Mouse (Mus musculus): ENCODE measurements around the gene Pitpnc1. TPM values are rescaled to one million over a fixed set of nuclear protein-coding genes. Genes with fewer than 3 reads are reported as not detected.
A peak's percentile ranks its signal among the peaks of the same experiment; 100 is the strongest.

The Pitpnc1 gene
- total RNA-seq, 2 experiments from 2014 or later, result 78.8 to 79.4 TPM

DNA sequence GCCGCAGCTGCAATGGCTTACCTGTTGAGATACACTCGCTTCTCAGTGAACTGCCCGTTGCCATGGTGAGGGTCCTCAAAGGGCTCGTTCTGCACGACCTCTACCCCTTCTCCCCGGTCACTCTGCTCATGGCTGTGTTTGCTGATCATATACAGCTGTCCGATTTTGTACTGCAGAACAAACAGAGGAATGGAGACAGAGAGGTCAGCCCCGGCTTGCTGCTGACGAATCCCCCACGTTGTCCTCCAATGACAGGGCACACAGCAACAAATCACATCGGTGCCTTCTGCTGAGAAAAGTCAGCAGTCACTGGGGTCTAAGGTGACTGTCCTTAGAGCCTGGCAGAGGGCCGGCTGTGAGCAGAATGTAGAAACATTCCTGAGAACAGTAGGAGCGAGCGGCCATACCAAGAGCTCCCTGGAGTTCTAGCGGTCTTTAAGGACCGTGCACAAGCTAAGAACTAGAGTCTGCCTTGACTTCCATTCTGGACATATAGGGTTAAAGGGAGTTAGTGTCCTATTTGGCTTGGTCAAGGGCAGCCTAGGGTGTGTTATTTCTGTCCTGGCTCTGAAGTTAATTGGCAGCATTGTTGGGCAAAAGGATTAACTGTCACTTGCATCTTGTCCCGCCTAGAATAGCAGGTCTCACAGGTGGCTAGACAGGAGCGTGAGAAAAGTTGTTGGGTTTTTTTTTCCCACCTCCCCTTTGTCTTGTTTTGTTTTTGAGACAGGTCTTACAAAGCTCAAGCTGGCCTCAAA is 132.9 kb downstream of the Pitpnc1 start:
- DNase-seq, result no peak
- intact Hi-C loops (cut with DNase I), result no loop called here

DNA sequence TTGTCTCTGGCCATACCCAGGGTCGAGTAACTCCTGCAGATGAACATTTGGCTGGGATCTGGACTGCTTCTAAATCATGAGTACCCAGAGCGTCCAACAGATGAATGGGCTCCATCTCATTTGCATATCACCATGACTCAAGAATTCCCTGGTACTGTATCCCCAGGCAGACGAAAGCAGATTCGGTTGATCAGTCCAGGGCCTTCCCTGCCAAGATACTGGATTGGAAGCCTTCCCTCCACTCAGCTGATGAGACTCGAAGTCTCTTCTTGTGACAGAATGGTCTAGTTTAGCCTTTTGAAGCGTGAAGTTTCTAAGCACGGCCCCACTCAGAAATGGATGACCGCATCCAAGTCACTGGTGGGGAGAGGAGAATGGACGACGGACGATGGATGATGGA is 134.7 kb downstream of the Pitpnc1 start:
- DNase-seq, result peak; percentile 44
- intact Hi-C loops (cut with DNase I), result no loop called here

DNA sequence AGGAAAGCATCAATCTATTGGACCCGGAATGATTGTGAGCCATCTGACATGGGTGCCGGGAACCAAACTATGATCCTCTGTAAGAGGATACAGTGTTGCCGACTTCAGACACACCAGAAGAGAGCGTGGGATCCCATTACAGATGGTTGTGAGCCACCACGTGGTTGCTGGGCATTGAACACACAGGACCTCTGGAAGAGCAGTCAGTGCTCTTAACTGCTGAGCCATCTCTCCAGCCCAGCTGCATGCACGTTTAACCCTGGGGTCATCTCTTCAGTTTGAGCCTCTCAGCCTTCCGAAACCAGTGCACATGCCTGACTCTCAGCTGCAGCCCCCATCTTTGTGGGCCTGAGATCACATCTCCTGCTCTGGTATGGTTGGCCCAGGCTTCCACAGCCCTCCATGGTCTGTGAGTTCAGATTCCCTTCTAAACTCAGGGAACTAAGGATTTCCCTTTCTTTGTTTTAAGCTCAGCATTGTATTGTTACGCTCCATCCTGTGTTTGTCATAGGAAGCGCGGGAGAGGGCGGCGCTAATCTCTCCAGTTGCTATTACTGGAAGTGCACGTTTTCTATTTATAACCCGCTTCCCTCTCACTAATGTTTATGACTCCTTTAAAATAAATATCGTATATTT is 135.5 kb downstream of the Pitpnc1 start:
- intact Hi-C loops (cut with DNase I), result no loop called here
- no peak for DNase-seq

DNA sequence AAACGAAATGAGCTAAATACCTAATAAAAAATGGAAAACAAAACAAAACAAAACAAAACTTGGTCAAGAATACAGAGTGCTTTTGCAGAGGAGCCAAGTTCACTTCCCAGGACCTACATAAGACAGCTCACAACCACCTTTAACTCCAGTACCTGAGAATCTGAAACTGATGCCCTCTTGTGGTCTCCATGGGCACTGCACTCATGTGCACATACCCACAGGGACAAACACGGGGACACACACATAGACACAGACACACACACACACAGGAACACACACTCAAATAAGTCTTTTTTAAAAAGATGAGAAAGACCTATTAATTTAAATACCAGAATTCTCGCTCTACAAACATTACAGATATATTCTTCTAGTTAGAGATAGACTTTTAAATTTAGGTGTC is 137.6 kb downstream of the Pitpnc1 start:
- no peak for DNase-seq
- intact Hi-C loops (cut with DNase I), result no loop called here

DNA sequence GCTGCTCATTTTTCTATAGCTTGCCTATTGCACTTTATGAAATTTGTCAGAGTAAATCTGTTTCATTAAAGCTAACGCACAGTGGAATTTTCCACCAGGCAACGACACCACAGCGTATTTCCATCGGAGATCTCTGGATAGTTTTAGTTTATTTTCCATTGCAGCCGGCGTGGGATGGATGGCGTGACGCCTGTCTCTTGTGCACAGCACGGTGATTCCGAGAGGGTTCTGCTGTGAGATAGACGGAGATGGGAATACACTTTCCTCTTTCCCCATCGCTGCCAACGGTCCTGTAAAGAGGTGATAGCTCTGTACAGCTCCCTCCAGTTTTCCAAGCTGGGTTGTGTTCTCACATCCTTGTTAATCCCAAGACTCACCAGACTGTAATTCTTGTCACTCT is 138.2 kb downstream of the Pitpnc1 start:
- no peak for DNase-seq
- intact Hi-C loops (cut with DNase I), result no loop called here

DNA sequence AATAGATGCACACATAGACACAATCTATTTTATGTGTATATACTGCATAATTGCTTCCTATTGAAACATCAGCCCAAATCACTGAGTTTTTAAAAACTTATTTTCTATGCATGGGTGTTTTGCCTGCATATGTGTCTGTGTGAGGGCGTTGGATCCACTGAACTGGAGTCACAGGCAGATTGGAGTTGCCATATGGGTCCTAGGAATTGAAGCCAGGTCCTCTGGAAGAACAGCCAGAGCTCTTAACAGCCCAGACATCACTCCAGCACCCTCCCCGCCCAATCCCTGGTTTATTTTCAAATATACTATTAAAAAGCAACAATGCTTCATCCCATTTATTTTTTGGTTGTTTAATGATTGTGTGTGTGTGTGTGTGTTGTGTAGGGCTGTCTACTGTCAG is 139.1 kb downstream of the Pitpnc1 start:
- intact Hi-C loops (cut with DNase I), result no loop called here
- DNase-seq, result no peak

DNA sequence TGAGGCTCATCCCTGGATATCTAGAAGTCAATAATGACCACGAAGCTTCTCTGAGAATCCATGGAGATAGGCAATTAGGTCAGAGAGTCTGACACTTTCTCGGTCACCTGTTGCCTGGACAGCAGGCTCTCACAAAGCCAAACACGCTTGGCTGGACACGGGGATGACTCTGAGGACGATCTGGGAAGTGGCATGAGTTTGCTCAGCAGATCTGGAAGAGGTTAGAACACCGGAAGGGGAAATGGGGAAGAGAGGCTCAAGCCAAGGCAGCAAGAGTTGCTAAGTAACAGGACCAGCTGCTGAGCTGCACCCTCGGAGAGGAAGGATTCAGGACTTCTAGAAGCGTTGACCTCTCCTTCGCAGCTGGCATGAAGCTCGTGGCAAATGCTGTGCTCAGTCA is 143.2 kb downstream of the Pitpnc1 start:
- intact Hi-C loops (cut with DNase I), result no loop called here

DNA sequence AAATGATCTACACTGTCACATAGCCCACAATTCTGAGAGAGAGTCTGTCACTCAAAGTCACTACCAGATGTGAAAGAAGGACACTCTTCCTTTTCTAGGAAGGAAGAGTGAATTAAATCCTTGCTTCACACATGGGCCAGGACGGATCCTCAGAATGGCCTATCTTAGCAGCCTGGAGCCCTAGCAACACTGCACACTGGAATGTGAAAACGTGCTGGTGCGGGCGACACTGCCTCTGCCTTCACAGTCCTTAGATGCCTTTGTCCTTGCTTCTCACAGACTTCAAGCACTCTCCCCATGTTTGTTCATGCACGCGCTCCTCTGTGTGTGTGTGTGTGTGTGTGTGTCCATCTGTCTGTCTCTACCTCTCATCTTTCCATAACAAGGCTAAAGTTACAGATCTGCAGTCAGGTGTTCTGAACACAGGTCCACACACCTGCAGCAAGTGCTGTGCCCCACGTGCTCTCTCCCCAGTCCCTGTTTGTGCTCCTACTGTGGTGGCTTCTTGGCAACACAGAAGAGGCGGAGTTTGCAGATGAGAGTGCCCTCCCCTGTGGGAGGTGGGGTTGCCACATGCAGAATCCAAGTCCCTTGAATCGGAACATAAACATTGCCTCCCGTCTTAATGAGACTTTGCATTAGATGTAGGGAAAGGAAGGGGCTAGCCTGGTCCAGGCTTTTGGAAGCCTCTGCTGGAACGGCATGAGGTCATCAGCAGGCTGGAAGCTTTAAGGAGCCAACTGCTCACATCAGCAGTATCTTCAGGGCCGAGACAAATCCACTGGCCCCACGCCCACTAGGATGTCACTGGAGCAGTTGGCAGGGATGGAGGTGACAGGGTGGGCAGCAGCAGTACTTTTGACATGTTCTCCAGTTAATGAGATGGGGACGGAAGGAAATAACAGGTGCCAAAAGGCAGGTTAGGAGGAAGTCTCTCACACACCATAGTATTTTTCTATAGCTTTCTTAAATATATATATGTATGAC is 144.5 kb downstream of the Pitpnc1 start:
- peak; percentile 83 for DNase-seq
- intact Hi-C loops (cut with DNase I), result no loop called here

More for the DNA sequence above, 143.2 kb downstream of the Pitpnc1 start:
- no peak for DNase-seq

DNA sequence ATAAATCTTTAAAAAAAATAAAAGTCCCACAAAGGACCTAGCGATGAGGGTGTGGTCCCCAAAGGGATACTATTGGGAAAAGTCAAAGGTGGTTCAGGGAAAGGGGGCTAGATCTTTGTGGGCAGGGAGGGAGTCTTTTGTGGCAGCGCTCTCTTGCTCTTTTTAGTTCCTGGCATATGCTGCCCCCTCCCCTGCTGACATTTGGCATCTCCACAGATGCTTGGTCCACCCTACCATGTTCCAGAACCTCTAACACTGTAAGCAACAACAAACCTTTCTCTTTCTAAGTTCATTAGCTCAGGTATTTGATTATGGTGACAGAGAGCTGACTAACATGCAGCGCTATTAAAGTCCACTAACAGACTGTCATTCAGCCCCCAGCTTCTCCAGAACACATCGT is 145.3 kb downstream of the Pitpnc1 start:
- no peak for DNase-seq
- intact Hi-C loops (cut with DNase I), result no loop called here

DNA sequence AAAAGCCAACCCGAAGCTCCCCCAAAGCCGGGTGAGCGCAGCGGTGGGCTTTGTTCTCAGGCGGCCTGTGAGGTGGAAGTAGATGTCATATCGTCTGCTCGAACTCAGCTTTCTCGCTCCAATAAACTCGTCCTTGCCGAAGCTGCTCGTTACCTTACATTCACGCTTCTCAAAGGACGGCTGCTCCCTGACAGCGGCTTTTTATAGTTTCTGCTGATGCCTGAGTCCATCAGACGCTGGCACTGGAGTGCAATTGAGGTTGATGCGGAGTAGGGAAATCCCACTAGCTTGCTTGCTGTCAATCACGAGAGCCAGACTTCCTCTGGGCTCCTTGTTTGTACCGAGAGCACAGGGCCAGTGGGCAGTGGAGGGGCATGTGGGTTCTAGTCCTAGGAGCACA is 147.3 kb downstream of the Pitpnc1 start:
- DNase-seq, result no peak
- intact Hi-C loops (cut with DNase I), result no loop called here

DNA sequence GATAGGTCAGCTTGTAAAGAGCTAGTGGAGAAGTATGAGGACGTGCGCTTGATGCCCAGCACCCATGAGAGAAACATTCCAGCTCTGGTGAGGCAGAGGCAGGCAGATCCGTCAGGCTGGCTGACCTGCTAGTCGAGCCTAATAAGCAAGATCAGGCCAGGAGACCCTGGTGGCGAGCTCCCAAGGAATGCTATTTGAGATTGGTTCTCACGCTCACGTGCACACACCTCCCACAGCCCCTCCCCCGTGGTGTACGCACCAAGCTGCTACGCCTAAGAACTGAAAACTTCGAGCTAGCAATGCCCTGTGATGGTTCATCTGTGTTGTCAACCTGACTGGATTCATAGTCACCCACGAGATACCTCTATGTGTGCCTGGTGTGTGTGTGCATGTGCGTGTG is 148.3 kb downstream of the Pitpnc1 start:
- intact Hi-C loops (cut with DNase I), result no loop called here
- no peak for DNase-seq

DNA sequence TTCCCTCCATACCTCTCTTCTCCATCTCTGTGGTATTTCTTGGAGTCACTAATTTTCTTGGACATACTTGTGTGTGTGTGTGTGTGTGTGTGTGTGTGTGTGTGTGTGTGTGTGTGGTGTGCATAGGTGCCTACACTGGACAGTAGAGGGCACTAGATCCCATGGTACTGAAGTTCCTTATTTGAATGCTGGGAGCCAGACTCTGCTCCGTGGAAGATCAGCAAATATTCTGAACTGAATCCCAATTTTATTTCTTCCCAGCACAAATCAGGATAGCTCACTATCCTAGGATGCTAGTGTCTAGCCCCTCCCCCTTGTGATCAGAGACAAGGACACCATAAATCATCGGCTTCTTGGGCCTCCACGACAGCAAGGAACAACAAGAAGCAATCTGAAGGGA is 148.7 kb downstream of the Pitpnc1 start:
- intact Hi-C loops (cut with DNase I), result no loop called here
- no peak for DNase-seq

DNA sequence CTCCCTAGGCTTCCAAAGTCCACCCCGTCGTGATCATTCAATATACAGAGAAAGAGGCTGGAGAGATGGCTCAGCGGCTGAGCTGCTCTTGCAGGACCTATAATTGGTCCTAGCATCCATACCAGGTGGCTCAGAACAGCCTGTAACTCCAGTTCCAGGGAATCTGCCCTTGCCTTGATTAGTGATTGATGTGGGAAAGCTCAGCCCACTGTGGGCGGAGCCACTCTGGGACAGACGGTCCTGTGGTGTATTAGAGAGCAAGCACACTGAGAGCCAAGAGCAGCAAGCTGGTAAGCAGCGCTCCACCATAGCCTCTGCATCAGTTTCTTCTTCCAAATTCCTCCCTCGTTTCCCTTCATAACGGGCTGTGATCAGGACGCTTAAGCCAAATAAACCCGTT is 150.6 kb downstream of the Pitpnc1 start:
- DNase-seq, result no peak
- intact Hi-C loops (cut with DNase I), result no loop called here

DNA sequence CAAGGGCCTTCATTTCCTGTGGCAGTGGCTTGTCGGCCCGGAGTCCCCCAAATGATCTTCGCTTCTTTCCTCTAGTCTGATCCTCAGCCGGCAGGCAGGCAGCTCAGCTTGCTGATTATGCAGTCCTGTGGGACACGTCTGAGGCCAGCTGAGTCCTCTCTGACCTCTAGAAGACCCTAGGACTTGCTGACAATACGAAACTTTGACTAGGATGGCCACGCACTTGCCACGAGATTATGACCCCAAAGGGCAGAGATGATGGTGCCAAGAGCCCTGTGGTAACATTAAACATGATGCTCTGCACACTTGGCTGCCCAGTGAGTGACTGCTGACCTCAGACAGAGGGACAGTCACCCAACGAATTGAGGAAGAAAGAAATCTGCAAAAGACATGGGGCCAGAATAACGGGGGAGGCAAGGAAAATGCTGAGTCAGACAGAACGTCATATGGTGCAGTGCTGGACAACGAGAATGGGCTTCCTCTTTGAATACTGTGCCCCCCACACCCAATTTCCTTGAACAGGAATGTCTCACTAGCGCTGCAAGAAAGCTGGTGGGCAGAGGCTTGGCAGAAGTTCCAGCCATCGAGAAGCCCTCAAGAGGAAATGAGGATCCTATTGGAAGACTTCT is 152.7 kb downstream of the Pitpnc1 start:
- no peak for DNase-seq
- intact Hi-C loops (cut with DNase I), result no loop called here

DNA sequence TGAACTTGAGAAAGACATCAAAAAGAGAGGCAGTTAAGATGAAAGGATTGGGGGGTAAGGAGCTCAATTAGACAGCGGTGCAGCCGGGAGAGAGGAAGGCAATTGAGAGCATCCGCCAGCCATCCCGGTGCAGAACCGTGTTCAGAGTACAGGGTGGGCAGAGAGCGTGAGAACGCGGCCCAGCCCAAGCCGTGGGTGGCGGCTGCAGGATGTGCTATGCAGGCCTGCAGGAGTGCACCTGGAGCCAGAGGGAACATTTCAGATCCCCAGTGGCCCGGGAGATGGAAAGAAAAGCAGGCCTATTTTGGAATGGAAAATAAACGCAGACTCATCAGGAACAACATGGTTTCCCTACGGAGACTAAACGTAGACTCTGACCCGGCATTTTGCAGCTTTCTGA is 155.0 kb downstream of the Pitpnc1 start:
- intact Hi-C loops (cut with DNase I), result no loop called here
- DNase-seq, result no peak

DNA sequence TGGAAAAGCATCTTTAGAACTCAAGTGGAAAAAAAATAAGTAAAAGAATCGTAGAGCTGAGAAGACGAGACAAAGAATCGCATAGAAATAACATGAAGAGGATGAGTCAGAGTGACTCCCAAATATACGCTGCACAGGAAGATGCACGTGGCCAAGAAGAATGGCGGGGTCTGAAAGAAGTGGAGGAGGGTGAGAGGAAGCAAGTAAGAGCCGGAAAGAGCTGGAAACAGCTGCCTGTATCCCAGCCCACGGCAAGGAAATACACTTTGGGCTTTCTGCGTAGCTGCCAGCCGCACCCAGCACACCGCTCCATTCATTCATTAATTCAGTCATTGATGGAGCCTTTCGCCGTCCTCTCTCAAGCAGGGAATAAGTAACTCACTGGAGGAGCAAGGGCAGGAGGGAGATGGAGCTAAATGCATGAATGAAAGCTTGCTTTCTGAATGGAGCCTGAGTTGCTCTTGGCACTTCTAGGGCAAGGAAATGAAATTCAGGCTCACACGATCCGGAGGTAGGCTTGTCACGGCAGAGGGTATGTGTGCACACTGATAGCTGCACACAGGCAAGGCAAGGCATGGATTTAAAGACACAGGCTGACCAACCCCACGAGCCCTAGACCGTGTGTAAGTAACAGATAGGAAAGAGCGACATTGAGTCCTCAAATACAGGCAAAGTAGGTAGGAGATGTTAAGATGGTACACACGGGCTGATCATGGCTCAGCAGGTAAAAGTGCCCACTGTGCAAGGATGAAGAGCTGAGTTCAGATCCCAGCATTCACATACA is 160.0 kb downstream of the Pitpnc1 start:
- intact Hi-C loops (cut with DNase I), result no loop called here
- no peak for DNase-seq

DNA sequence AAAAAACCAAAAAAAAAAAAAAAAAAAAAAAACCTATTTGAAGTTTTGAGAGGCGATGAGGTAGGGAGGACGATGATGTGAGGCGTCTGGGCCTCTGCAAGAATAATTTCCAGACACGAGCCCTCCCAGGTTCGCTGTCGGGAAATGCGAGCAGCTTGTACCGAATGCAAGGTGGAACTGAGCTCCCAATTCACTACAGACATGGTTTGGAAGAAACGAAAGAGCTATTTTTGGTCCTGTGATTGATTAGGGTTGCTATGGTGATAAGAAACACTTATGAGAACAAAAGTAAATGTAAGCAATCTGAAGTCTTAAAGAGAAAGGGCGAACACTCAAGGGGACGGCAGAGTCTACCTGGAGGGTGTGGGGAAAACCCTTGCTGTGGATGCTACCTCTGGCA is 164.3 kb downstream of the Pitpnc1 start:
- intact Hi-C loops (cut with DNase I), result no loop called here
- DNase-seq, result no peak

DNA sequence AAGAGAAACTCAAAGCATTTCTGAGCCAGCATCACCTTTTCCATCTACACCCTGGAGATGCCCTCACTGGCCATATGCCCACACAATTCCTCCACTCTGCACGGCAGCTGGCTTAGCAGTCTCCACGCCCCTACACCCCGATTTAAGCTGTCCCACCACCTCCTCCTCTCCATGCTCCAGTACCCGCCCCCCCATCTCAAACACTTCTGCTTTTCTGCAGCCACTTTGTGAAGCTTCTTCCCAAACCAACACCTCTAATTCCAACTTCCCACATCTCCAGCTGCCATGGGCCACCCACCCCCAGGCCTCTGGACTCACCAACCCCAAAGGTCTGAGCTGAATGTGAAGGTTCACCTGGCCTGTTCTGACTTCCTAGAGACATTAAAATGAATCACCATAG is 168.4 kb downstream of the Pitpnc1 start:
- intact Hi-C loops (cut with DNase I), result no loop called here
- DNase-seq, result no peak

DNA sequence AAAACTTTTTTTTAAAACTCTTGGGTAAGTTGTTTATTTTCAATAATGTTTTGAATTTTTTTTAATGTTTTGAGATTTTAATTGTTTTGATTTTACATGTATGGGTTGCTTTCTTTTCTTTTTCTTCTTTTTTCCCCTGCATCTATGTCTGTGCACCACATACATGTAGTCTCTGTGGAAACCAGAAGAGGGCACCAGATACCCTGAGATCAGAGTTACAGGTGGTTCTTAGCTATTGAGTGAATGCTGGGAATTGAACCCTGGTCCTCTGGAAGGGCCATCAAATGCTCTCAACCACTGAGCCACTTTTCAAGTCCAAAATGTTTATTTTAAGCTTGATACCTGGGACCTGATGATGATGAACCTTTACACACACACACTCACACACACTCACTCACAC is 170.3 kb downstream of the Pitpnc1 start:
- DNase-seq, result no peak
- intact Hi-C loops (cut with DNase I), result no loop called here

DNA sequence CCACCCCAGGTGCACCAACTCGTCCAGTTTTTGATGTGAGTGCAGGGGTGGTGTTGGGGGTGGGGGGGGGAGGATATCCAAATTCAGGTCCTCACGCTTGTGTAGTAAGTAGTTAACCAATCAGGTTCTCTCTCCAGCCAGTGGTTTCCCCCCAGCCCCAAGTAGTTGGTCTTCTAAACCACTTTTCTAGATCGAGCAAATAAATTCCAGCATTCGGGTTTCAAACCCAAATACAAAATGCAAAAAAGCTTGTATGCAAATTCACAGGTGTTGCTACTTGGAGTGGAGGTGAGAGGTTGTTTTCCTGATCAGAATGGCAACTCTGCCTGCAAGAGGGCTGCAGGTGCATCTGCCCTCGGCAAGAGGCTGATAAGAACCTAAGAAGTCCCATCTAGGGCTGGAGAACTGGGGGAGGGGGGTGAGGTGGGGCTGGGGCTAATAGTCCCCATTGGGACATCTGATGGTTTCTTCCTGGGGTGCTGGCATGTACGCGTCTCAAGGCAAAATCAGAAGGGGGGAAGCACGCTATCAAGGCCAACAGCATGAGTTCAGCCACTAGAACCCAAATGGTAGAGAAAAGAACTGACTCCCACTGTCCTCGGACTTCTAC is 170.9 kb downstream of the Pitpnc1 start:
- intact Hi-C loops (cut with DNase I), result no loop called here
- no peak for DNase-seq
